Mouse (Mus musculus): ENCODE data around the gene Acbd4.

Acbd4 gene

DNA sequence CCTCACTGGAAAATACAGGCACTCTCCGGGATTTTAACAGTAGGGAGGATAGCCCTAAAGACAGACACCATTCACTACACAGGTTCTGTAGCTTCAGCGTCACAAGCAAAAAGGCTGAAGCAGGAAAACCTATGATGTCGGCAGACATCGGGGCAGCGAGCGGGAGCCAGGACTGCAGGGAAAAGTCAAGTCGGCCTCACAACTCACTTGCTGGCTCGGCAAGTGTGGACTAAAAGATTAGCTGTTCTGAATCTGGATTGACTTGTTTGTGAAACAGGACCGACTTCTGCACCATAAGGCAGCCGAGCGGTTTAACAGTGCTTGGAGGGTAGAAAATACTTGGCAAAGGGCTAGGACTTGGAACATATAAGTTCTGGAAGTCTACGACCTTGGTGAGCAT is 11.5 kb downstream of the Acbd4 start:
- DNase-seq (ENCODE audit: low read depth, low spot score): no peak

DNA sequence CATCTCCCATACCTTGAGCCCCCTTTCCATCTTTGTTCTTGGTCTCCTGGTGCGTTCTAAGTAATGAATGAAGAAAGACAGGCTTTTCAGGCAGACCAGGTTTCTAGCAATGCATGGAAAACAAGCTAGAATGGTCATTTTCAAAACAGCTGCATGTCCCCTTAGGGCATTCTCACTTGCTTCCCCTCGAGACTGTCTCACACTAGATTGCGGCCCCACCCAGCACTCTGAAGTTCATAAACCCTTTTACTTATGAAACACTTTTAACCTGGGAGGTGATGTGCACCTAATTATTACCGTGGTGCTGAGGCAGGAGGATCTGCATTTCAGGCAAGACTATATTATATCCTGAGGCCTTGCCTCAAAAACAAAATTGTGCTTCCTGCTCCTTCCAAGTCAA is 12.3 kb downstream of the Acbd4 start:
- no peak for DNase-seq (ENCODE audit: low read depth, low spot score)

GRCm38 (mm10) chr11:103114270-103114943 is 12.9 kb downstream of the Acbd4 start:
- DNase-seq (ENCODE audit: low read depth, low spot score): no peak

DNA sequence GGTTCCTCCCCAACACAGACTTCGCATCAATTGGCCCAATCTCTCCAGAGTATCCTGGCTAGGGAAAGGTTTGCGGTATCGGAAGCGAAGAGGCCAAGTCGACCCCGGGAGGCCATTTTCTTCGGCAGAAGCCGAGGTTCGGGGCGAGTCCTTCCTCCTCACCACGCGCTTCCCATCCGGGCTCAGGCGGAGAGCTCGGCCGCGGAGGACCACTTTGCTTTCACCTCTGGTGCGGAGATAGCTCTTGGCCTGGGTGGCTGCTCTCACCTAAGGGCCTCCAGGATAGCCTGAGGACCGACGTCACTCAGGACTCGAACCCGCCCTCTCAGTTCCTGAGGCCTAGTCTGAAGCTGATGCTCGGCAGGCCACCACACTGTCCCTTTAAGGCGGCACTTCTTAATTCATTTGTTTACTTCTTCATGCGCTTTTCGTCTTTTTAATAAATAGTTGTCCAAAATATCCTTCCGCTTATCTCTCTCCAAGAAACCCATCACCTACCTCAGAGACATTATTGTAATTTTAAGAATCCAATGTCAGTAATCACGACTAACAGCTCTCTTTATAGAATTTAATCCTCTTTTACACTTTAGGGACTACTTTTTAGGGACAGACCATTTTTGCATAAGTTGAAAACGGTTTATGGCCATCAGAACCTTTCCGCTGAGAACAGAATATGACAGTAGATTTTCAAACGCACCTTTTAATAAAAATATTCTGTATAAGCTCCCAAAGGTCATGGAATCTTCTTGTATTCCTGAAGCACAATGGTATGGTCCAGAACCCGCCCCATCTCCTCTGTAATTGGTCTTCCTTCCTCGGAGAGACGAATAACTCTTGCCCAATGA is 13.9 kb downstream of the Acbd4 start:
- peak; percentile 70 for DNase-seq (ENCODE audit: low read depth, low spot score)

GRCm38 (mm10) chr11:103116008-103116818 is 14.7 kb downstream of the Acbd4 start, which contains the start of gene Hexim1:
Gene Hexim1, plus strand, starts transcription at chr11:103116231.
- peak; percentile 100 for DNase-seq (ENCODE audit: low read depth, low spot score)

- no peak for DNase-seq (ENCODE audit: low read depth, low spot score)
Measured at GRCm38 (mm10) chr11:103116959-103117590, 15.6 kb downstream of the Acbd4 start.

- no peak for DNase-seq (ENCODE audit: low read depth, low spot score)
Measured at GRCm38 (mm10) chr11:103117591-103118009, 16.1 kb downstream of the Acbd4 start.

DNA sequence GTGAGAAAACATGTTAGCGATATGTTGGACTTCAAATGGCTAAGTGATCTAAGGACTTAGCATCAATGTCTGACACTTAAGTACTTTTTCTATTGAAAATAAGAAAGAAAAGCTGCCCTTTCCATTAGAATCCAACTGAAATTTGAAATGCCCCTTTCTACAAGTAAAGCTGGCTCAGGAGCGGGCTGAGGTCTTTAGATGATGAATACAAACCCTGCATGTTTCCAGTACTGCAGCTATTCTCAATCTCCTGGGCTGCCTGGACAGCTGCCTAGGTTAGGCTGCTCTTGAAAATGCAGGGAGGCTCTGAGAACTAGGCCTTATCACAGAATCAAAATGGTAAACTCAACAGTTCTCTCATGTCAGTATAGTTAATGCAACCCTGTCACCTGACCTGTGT is 17.4 kb downstream of the Acbd4 start:
- DNase-seq (ENCODE audit: low read depth, low spot score): no peak

- no peak for DNase-seq (ENCODE audit: low read depth, low spot score)
Measured at GRCm38 (mm10) chr11:103119609-103120008, 18.1 kb downstream of the Acbd4 start.

DNA sequence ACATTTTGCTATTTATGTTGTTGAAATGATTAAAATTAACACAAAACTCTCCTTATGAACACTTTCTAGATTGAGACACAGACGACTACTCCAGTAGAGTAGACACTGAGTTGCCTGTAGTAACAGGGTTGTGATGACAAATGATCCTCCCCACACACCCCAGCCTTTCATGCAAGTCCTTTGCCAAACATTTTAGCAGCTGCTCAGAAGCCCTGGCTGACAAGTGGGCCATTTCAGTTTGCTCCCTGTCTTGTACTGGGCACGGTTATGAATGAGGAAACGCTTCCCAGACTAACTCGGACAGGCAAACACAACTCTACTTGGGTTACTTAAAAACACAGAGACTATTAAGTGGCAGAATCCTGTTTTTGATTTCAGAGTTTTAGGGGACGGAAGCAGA is 18.8 kb downstream of the Acbd4 start:
- DNase-seq (ENCODE audit: low read depth, low spot score): no peak

- no peak for DNase-seq (ENCODE audit: low read depth, low spot score)
Measured at GRCm38 (mm10) chr11:103131701-103132575, 30.5 kb downstream of the Acbd4 start, which contains the start of gene Hexim2. Gene Hexim2, plus strand, starts transcription at chr11:103132429.

GRCm38 (mm10) chr11:103132576-103133455 is 31.3 kb downstream of the Acbd4 start:
- peak; percentile 99 for DNase-seq (ENCODE audit: low read depth, low spot score)

DNA sequence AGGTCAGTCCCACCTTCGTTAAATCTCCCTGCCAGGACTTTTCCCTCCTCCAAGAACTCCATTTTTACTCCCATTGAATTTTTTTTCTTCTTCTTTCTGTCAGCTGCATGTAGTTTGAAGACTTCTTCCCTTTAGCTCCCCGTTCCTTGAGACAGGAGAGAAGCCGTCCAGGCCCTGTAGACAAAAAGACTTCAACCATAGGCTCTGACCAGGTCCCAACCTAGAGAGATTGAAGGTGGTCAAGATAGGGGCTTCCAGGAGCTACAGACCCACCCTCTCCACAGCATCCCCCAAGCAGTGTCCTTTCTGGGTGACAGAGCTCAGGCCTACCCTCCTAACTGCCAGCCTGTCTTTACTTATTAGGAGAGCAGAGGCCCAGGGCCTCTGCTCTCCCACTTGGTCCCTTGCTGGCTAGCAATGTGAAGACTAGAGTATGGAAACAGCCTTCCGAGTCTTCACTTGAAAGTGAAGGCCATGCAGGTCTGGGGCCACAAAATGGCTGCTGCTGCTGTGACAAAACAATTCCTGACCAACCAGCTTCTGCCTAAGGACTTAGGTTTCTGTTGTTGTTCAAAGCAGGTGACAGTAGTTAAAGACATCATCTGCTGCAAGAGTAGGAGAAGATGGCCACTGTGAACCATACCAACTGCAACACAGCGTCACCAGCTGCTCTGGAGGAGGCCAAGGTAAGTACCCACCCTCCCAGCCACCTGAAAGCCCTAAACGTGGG is 32.1 kb downstream of the Acbd4 start:
- DNase-seq (ENCODE audit: low read depth, low spot score): no peak

- no peak for DNase-seq (ENCODE audit: low read depth, low spot score)
Measured at GRCm38 (mm10) chr11:103134221-103134620, 32.7 kb downstream of the Acbd4 start.

DNA sequence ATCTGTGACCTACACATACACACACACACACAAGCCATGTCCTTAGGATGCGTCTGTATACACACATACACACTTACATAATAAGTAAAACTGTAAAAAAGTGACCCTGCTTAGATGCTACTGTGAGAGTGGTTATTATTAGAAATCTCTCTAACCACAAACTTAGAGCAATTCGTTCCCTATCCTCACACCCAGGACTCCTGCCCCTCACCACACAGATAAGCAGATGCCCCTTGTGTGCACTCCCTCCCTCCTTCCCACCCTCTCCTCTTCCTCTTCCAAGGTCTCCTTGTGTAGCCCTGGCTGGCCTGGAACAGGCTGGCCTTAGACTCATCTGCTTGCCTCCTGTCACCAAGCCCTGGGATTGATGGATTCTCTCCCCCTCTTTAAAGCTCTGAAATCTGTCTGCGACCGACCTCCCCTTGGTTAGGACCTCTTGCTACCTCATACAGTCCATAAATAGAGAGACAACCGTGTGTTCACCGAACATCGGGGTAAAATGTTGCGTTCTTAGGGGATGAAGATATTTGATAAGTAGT is 34.6 kb downstream of the Acbd4 start:
- DNase-seq (ENCODE audit: low read depth, low spot score): no peak

GRCm38 (mm10) chr11:103139951-103140762 is 38.7 kb downstream of the Acbd4 start:
- no peak for DNase-seq (ENCODE audit: low read depth, low spot score)

GRCm38 (mm10) chr11:103140763-103141100 is 39.2 kb downstream of the Acbd4 start:
- no peak for DNase-seq (ENCODE audit: low read depth, low spot score)

All from retina, adult 2 months (tissue).